Mouse (Mus musculus) neural tube, embryonic 14.5 days (tissue): ENCODE results near the gene Dhx37. TPM values are rescaled to one million over a fixed set of nuclear protein-coding genes. Genes with fewer than 3 reads are reported as not detected.
"Not testable (repeated sequence)": the region's sequence is repeated elsewhere in the genome, so short reads cannot be mapped to it uniquely, and the experiment has no call there.

Experiments used
- ATAC-seq: fragments of 200-750 bp; cut with Nextera tagmentation; 2 replicates; pipeline ENCODE4 v1.8.0; 2017; ENCODE audit warnings: low read depth, mild to moderate bottlenecking, moderate TSS enrichment, moderate library complexity
- H3K27ac ChIP-seq: fragments of 300-500 bp; sonication (generic); 2 replicates; pipeline ENCODE4 v1.5.1; 2014; ENCODE audit warnings: low read depth, mild to moderate bottlenecking, control low read depth, low read length, moderate library complexity, mixed read lengths
- H3K27me3 ChIP-seq: fragments of 300-500 bp; sonication (generic); 2 replicates; pipeline ENCODE4 v1.6.1; 2014; ENCODE audit warnings: low read length; ENCODE audit not compliant: control insufficient read depth, insufficient read depth
- H3K36me3 ChIP-seq: fragments of 300-500 bp; sonication (generic); 2 replicates; pipeline ENCODE4 v1.6.1; 2014; ENCODE audit warnings: low read length, mixed read lengths; ENCODE audit not compliant: control insufficient read depth, insufficient read depth
- H3K4me1 ChIP-seq: fragments of 300-500 bp; sonication (generic); 2 replicates; pipeline ENCODE4 v1.6.1; 2014; ENCODE audit warnings: low read length; ENCODE audit not compliant: control insufficient read depth, insufficient read depth
- H3K4me2 ChIP-seq: fragments of 300-500 bp; sonication (generic); 2 replicates; pipeline ENCODE4 v1.6.1; 2014; ENCODE audit warnings: mild to moderate bottlenecking, low read depth, low read length, control low read depth
- H3K4me3 ChIP-seq: fragments of 300-500 bp; sonication (generic); 2 replicates; pipeline ENCODE4 v1.5.1; 2014; ENCODE audit warnings: low read depth, low read length, control low read depth, mixed read lengths
- H3K9ac ChIP-seq: fragments of 300-500 bp; sonication (generic); replicated peaks from 2 replicates; pipeline ENCODE4 v1.6.1; 2014; ENCODE audit warnings: low read depth, mild to moderate bottlenecking, control low read depth, low read length, mixed read lengths
- H3K9me3 ChIP-seq: fragments of 300-500 bp; sonication (generic); 2 replicates; pipeline ENCODE4 v1.6.1; 2016; ENCODE audit warnings: low read length; ENCODE audit not compliant: control insufficient read depth
- WGBS: fragments of 180-500 bp; shearing (Covaris S2); extraction: QIAGEN DNeasy Blood & Tissue Kit; methylation state at CpG from one replicate; pipeline ENCODE4 v1.1.7; 2014; 5-methylcytosine and 5-hydroxymethylcytosine counted together
- polyA plus RNA-seq: library from polyadenylated mRNA; unstranded; fragments of >200 nt; fragmentation: Nextera tagmentation; extraction: Ambion mirVana; gene quantifications from 2 replicates; pipeline ENCODE4 v1.2.1, GENCODE M21; 2014

Dhx37 gene
- polyA plus RNA-seq, 1 experiment from 2014 or later: 8.5 TPM

- Histone ChIP-seq H3K27ac (peak within 1 kb of the TSS; percentile 98), H3K4me1 (peaks cover 32% of the 10 kb centered on the region), H3K27me3 (no peaks in the 10 kb centered on the region), H3K9me3 (no peaks in the 10 kb centered on the region), H3K4me3 (peak within 1 kb of the TSS; percentile 100), H3K4me2 (peak within 1 kb of the TSS; percentile 99), H3K9ac (peak within 1 kb of the TSS; percentile 95), H3K36me3 (peaks cover 8% of the 10 kb centered on the region)
- ATAC-seq: peak; percentile 70
- WGBS: under 1% methylated on average over 61 of the region's 69 CpGs
Observed at GRCm38 (mm10) chr5:125389579-125390441, 44.1 kb downstream of the Dhx37 start, which contains the start of gene Ubc. Gene Ubc, minus strand, starts transcription at chr5:125390202.

GRCm38 (mm10) chr5:125389131-125389578, 44.8 kb downstream of the Dhx37 start, which contains the start of gene Gm10382:
Gene Gm10382, plus strand, starts transcription at chr5:125389322.
- Histone ChIP-seq H3K9ac (peak within 1 kb of the TSS; percentile 95), H3K4me3 (peak within 1 kb of the TSS; percentile 100), H3K27ac (peak within 1 kb of the TSS; percentile 98), H3K36me3 (peaks cover 11% of the 10 kb centered on the region), H3K4me2 (peak within 1 kb of the TSS; percentile 99), H3K27me3 (no peaks in the 10 kb centered on the region), H3K9me3 (no peaks in the 10 kb centered on the region), H3K4me1 (peaks cover 27% of the 10 kb centered on the region)
- peak; percentile 12 for ATAC-seq
- WGBS: under 1% methylated on average over 41 of the region's 41 CpGs

- Histone ChIP-seq H3K27ac (no peak overlapping the region), H3K4me2 (peak overlapping the region; percentile 99), H3K4me3 (peak overlapping the region; percentile 100), H3K36me3 (peaks cover 11% of the 10 kb centered on the region), H3K27me3 (no peaks in the 10 kb centered on the region), H3K9me3 (no peaks in the 10 kb centered on the region), H3K9ac (peak overlapping the region; percentile 95), H3K4me1 (peaks cover 22% of the 10 kb centered on the region)
- 28% methylated on average over 13 of the region's 13 CpGs for WGBS
- no peak for ATAC-seq
Observed at GRCm38 (mm10) chr5:125388358-125389092, 45.4 kb downstream of the Dhx37 start.

GRCm38 (mm10) chr5:125387295-125387694, 46.6 kb downstream of the Dhx37 start:
- WGBS: 95% methylated on average over 4 of the region's 6 CpGs
- not testable (repeated sequence) for H3K9ac ChIP-seq, H3K4me3 ChIP-seq, ATAC-seq, H3K27me3 ChIP-seq, H3K27ac ChIP-seq, H3K9me3 ChIP-seq, H3K4me2 ChIP-seq
- Histone ChIP-seq H3K4me1 (peaks cover 17% of the 10 kb centered on the region), H3K36me3 (peaks cover 11% of the 10 kb centered on the region)

GRCm38 (mm10) chr5:125385215-125385940, 48.5 kb downstream of the Dhx37 start:
- Histone ChIP-seq H3K4me1 (peaks cover 17% of the 10 kb centered on the region), H3K9me3 (no peaks in the 10 kb centered on the region), H3K27me3 (no peaks in the 10 kb centered on the region), H3K4me3 (no peak overlapping the region), H3K36me3 (peaks cover 11% of the 10 kb centered on the region), H3K27ac (no peak overlapping the region), H3K4me2 (peak overlapping the region; percentile 16; the same call in 1 of the 2 replicates), H3K9ac (no peak overlapping the region)
- WGBS: 82% methylated on average over 8 of the region's 8 CpGs
- no peak for ATAC-seq

GRCm38 (mm10) chr5:125384512-125385214, 49.3 kb downstream of the Dhx37 start:
- peaks cover 17% of the 10 kb centered on the region for H3K4me1 ChIP-seq
- H3K27ac ChIP-seq: no peak overlapping the region
- H3K27me3 ChIP-seq: no peaks in the 10 kb centered on the region
- 86% methylated on average over 2 of the region's 2 CpGs for WGBS
- H3K4me2 ChIP-seq: no peak overlapping the region
- peaks cover 11% of the 10 kb centered on the region for H3K36me3 ChIP-seq
- no peak overlapping the region for H3K4me3 ChIP-seq
- no peak for ATAC-seq
- no peak overlapping the region for H3K9ac ChIP-seq
- H3K9me3 ChIP-seq: no peaks in the 10 kb centered on the region

- H3K36me3 ChIP-seq: peaks cover 11% of the 10 kb centered on the region
- no peak overlapping the region for H3K9ac ChIP-seq
- ATAC-seq: no peak
- 80% methylated on average over 3 of the region's 3 CpGs for WGBS
- no peak overlapping the region for H3K4me2 ChIP-seq
- H3K9me3 ChIP-seq: no peaks in the 10 kb centered on the region
- no peaks in the 10 kb centered on the region for H3K27me3 ChIP-seq
- H3K27ac ChIP-seq: no peak overlapping the region
- H3K4me3 ChIP-seq: no peak overlapping the region
- peaks cover 17% of the 10 kb centered on the region for H3K4me1 ChIP-seq
Observed at GRCm38 (mm10) chr5:125383637-125384420, 50.1 kb downstream of the Dhx37 start.
